Mouse (Mus musculus): ENCODE measurements around the gene Mtmr3.

GRCm38 (mm10) chr11:4489207-4489606 lies 105.5 kb downstream of the Mtmr3 start:
- TF ChIP-seq CTCF (IDR thresholded peaks at IDR 0.05; ENCODE audit: extremely low read depth, insufficient read depth, insufficient read length, insufficient replicate concordance) (no peak), POLR2A (IDR thresholded peaks at IDR 0.05; ENCODE audit: low read depth, low read length) (no peak)
